Mouse (Mus musculus) spleen, adult 2 months (tissue): ENCODE data around the gene C1qtnf5. TPM values are rescaled to one million over a fixed set of nuclear protein-coding genes. Genes with fewer than 3 reads are reported as not detected.

Experiments used
- DNase-seq, 2 experiments: peaks; one replicate each; pipeline versions ENCODE4 v3.0.0 to v3.0.0-alpha.2; 2012 to 2021; ENCODE audit warnings: low spot score in 2 of 2, low read depth in 1 of 2
- H3K27ac ChIP-seq: fragments of 200-500 bp; 2 replicates; pipeline ENCODE4 v1.5.1; 2012; ENCODE audit warnings: low read length, inconsistent platforms; ENCODE audit not compliant: insufficient read depth
- H3K27me3 ChIP-seq: fragments of 200-500 bp; 2 replicates; pipeline ENCODE4 v1.6.1; 2012; ENCODE audit warnings: mild to moderate bottlenecking, moderate library complexity, low read length, inconsistent platforms; ENCODE audit not compliant: control insufficient read depth, insufficient read depth
- H3K36me3 ChIP-seq: fragments of 200-500 bp; 2 replicates; pipeline ENCODE4 v1.6.1; 2012; ENCODE audit warnings: mild to moderate bottlenecking, low read length, inconsistent platforms; ENCODE audit not compliant: control insufficient read depth, insufficient read depth
- H3K4me1 ChIP-seq: fragments of 200-500 bp; 2 replicates; pipeline ENCODE4 v1.6.1; 2011; ENCODE audit warnings: inconsistent platforms; ENCODE audit not compliant: control insufficient read depth, insufficient read depth, insufficient read length
- H3K4me3 ChIP-seq: fragments of 200-500 bp; 2 replicates; pipeline ENCODE4 v1.5.1; 2011; ENCODE audit warnings: mild to moderate bottlenecking, inconsistent platforms; ENCODE audit not compliant: insufficient read depth, insufficient read length; ENCODE audit errors: extremely low read depth
- CTCF ChIP-seq: fragments of 200-500 bp; IDR thresholded peaks from 2 replicates; pipeline ENCODE4 v1.5.1; 2011; ENCODE audit warnings: mild to moderate bottlenecking, inconsistent platforms; ENCODE audit not compliant: insufficient read depth, insufficient read length, insufficient replicate concordance; ENCODE audit errors: extremely low read depth
- POLR2A ChIP-seq: fragments of 200-500 bp; IDR thresholded peaks from 2 replicates; pipeline ENCODE4 v1.6.1; 2011; ENCODE audit warnings: low read depth, low read length, inconsistent platforms
- WGBS: fragments of 180-500 bp; shearing (Covaris S2); methylation state at CpG from one replicate; pipeline ENCODE4 v1.1.7; 2018; 5-methylcytosine and 5-hydroxymethylcytosine counted together
- polyA plus RNA-seq: library from polyadenylated mRNA; depleted of rRNA; stranded (reverse); fragments of >200 nt; gene quantifications from 2 replicates; pipeline ENCODE4 v1.2.3, GENCODE M21; 2012

Gene C1qtnf5
- polyA plus RNA-seq, 1 experiment, result 8.2 TPM

DNA sequence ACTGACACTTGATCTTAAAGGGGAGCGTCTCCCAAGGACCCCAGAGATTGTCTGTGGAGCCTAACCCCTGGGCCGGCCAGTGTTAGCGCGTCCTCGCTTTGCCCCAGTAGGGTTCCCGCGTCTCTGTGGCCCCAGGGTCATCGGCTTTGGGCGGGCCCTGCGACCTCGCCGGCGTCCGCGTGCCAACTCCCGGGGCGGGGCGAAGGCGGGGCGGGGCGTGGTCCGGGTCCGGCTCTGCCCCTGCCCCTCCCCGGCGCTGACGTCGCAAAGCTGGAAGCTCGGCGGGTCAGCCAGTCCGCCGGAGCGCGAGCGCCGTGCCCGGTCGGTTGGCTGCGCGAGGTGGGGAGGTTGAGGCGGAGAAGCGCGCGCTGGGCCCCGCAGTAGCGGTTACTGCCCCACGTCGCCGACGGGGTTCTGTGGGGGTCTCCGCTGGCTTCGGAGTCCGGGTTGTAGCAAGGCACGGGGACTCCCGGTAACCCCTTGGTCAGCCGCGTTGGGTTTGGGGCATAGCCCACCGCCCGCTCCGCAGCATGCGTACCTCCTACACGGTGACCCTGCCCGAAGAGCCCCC lies 22.3 kb upstream of the C1qtnf5 start:
- H3K36me3 ChIP-seq, result no peaks in the 10 kb centered on the region
- peak in 1 of 2 experiments; percentile 85 for DNase-seq
- H3K4me1 ChIP-seq, result peaks cover 18% of the 10 kb centered on the region; the same call in 1 of the 2 replicates
- TF ChIP-seq CTCF (no peak), POLR2A (no peak)
- H3K27me3 ChIP-seq, result peaks cover 9% of the 10 kb centered on the region
- under 1% methylated on average over 62 of the region's 62 CpGs for WGBS
- peak overlapping the region; percentile 67 for H3K4me3 ChIP-seq
- H3K27ac ChIP-seq, result no peak overlapping the region

DNA sequence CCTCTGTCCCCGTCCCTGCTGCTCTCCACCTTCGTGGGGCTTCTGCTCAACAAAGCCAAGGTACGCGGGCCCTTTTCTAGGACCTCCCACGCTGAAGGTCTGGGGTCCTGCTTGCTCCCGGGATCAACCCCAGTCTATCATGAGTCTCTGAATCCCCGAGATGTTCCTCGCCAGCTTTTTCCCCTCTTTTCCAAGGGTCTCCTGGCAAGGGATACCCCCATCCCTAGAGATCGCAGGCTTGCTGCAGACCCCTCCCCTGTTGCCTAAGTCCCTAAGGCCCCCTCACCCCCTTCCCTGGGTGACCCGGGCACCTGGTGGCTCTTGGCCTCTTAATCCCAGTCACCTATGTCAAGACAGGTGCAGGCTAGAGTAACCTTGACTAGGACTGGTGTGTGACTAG lies 21.8 kb upstream of the C1qtnf5 start:
- peaks cover 18% of the 10 kb centered on the region; the same call in 1 of the 2 replicates for H3K4me1 ChIP-seq
- DNase-seq, result no peak
- no peaks in the 10 kb centered on the region for H3K36me3 ChIP-seq
- TF ChIP-seq CTCF (no peak), POLR2A (no peak)
- H3K27ac ChIP-seq, result no peak overlapping the region
- peak overlapping the region; percentile 67 for H3K4me3 ChIP-seq
- H3K27me3 ChIP-seq, result peaks cover 9% of the 10 kb centered on the region
- 19% methylated on average over 10 of the region's 10 CpGs for WGBS

DNA sequence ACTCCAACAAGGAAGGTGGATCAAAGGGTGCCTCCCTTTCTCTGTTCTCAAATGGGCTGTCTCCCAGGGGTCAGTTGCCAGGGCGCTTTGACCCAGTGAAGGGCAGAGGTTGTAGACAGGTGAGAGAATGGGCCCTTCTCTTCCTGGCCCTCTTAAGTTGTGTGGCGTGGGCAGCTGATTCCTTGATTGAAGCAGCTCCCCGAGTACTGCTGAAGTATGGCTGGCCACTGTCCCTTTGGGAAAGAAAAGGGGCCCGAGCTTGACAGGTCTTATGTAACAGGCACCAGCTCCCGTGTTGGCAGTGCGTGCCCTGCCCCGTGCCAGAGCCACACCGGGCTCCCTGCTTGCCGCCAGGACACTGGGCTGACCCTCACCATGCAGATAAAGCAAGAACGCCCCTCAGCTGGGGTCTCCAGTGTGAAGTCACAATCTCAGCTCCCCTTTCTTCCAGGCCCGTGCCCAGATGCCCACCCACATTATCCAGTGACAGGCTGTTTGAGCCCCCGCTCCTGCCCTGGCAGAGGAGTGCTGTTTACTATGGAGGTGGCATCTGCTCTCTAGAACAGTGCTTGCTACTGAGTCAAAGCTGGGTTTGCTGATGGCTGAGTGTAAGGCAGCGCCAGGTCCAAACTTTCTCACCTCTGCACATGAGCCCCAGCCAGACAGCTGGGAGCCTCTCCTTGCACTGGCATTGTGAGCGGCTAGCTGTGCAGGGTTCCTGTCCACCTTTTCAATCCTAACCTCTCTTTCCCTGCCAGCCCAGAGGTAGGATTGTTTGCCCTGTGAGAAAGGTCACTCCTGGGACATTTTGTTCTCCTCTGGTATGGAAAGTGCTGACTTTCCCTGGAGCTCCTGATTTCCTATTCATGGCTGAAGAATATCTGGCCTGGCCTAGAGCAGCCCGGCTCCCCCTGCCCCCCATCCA lies 21.0 kb upstream of the C1qtnf5 start:
- Histone ChIP-seq H3K4me3 (no peak overlapping the region), H3K27ac (no peak overlapping the region), H3K4me1 (peaks cover 18% of the 10 kb centered on the region; the same call in 1 of the 2 replicates), H3K36me3 (no peaks in the 10 kb centered on the region), H3K27me3 (peaks cover 9% of the 10 kb centered on the region)
- no peak for TF ChIP-seq CTCF
- TF ChIP-seq POLR2A, result no peak
- 94% methylated on average over 15 of the region's 15 CpGs for WGBS
- no peak for DNase-seq

DNA sequence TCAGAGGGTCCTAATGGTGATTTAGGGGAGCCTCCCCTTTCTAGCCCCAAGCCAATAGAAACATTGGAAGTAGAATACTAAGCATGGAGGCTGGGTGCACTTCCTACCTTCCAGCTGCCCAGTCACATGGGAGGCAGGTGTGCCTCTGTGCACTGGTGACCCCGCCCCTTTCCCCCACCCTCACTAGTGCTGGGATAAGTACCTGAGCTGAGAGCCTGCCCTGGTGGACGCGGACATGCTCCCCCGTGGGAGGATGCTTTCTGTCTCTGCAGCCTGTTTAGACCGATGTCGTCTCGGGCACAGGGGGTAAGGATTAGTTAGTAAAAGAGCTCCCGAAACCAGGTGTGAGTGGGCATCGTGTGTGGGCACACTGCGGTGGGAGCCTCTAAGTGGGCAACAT lies 20.1 kb upstream of the C1qtnf5 start:
- Histone ChIP-seq H3K27ac (no peak overlapping the region), H3K36me3 (no peaks in the 10 kb centered on the region), H3K4me1 (peaks cover 18% of the 10 kb centered on the region; the same call in 1 of the 2 replicates), H3K4me3 (no peak overlapping the region), H3K27me3 (peaks cover 9% of the 10 kb centered on the region)
- TF ChIP-seq POLR2A, result no peak
- no peak for TF ChIP-seq CTCF
- 87% methylated on average over 10 of the region's 10 CpGs for WGBS
- DNase-seq, result no peak

DNA sequence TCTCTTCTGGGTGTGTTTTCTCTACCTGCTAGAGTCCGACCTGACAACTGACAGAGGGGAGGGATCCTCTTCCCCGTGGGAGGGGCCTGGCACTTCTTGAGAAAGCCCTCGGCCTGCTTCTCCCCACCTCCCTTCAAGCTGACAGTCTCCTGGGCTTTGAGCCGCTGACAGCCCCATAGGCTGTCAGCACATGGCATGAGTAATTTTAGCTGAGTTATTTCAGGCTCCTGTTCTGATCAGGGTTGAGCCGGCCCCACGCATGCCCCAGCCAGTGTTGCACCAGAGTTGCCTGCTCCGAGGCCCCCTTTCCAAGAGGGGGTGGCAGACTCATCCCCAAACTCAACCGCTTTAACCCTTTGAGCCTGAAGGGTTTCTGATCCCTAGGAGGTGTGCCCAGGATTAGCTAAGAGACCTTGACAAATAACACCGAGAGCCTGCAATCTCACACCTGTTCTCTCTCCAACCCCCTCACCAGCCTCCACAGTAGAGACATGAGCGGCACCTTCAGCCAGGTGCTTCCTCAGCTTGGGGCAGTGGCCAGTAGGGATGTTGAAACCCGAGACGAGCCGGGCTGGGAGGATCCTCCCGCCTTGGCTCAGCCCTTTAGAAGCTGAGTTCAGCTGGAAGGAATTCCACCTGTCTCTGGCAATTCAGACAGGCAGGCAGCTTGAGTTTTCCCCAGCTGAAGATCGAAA lies 19.1 kb upstream of the C1qtnf5 start:
- no peaks in the 10 kb centered on the region for H3K36me3 ChIP-seq
- H3K27me3 ChIP-seq, result peaks cover 9% of the 10 kb centered on the region
- TF ChIP-seq CTCF (no peak), POLR2A (no peak)
- H3K4me3 ChIP-seq, result no peak overlapping the region
- H3K4me1 ChIP-seq, result peaks cover 18% of the 10 kb centered on the region; the same call in 1 of the 2 replicates
- H3K27ac ChIP-seq, result no peak overlapping the region
- DNase-seq, result no peak
- 24% methylated on average over 15 of the region's 15 CpGs for WGBS

DNA sequence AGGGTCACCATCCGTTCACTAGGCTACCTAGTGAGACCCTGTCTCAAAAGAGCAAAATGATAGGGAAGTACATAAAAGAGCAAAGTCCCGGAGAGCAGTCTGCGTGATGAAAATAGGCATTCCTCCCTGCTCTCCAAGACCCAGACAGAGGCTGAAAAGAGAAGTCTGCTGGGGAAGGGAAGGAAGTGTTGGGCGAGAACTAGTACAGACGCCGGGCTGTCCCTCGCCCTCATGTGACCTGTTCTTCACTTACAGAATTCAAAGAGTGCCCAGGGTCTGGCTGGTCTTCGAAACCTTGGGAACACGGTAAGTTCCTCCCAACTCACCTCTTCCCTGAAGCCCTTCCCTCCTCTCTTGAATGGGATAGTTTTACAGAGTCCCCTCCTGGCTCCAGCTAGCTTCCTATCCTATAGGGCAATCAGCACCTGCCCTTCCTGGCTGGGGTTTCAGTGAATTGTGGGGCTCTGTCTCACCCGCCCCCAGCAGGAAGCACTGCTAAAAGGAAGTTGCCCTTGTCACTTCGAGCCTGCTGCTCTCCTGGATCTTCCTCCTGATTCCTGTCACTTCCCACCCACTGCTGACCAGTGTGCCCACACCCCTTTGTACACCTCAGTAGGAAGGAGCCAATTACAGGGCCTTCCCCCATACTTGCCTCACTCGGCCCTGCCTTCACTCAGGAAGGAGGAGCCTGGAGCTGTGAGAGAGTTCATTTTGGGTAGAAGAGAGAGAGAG lies 18.0 kb upstream of the C1qtnf5 start:
- peaks cover 9% of the 10 kb centered on the region for H3K27me3 ChIP-seq
- TF ChIP-seq CTCF (no peak), POLR2A (no peak)
- no peak for DNase-seq
- 16% methylated on average over 12 of the region's 12 CpGs for WGBS
- no peak overlapping the region for H3K4me3 ChIP-seq
- no peaks in the 10 kb centered on the region for H3K36me3 ChIP-seq
- peaks cover 19% of the 10 kb centered on the region; the same call in 1 of the 2 replicates for H3K4me1 ChIP-seq
- no peak overlapping the region for H3K27ac ChIP-seq
